Mouse (Mus musculus): Measurements from ENCODE around the gene Inafm1.

DNA sequence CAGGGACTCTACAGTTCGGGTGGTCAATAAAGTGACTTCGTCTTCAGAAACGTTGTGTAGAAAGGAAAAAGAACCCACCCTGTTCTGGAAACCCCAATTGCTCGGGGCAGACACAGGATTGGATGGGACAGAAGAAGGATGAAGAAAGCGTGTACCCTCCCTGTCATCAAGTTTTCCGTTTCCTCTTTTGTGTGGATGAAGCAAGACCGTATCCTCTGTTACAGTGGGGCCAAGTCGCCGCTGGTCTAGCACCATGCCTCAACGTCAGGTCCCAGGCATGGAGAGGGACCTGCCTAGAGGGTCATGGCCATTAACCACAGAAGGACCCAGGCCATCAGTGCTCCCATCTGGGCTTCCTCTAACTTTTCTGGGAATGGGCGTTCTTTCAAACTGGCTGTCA is 15.6 kb downstream of the Inafm1 start:
- TF ChIP-seq POLR2A (IDR thresholded peaks at IDR 0.05; ENCODE audit: low read depth, low read length) = no peak
- no peak for TF ChIP-seq TBP (conservative IDR thresholded peaks at IDR 0.05; ENCODE audit: low read depth, low read length)
- no peak for TF ChIP-seq USF2 (conservative IDR thresholded peaks at IDR 0.05; ENCODE audit: low read depth, low read length)
- no peak for TF ChIP-seq IRF4 (IDR thresholded peaks at IDR 0.05; ENCODE audit: low read depth, low read length)
